Mouse (Mus musculus): ENCODE measurements at regions not wholly inside any gene's neighbourhood (a gene's known extent, or its start where the extent isn't known, plus 50 kb on each side); places are given as distances from the start of the nearest gene placed in this dataset.

- no peak for DNase-seq (ENCODE audit: low read depth, low spot score)
Measured at GRCm38 (mm10) chr6:66012675-66013074, 60.3 kb downstream of the 4930544G11Rik start.

- no peak for DNase-seq (ENCODE audit: low read depth, low spot score)
Measured at GRCm38 (mm10) chr6:66023531-66023930, 71.1 kb downstream of the 4930544G11Rik start.

- no peak for DNase-seq (ENCODE audit: low read depth, low spot score)
Measured at GRCm38 (mm10) chr6:66036789-66037188, 84.4 kb downstream of the 4930544G11Rik start.

- no peak for DNase-seq (ENCODE audit: low read depth, low spot score)
Measured at GRCm38 (mm10) chr6:66051852-66052251, 99.4 kb downstream of the 4930544G11Rik start.

- no peak for DNase-seq (ENCODE audit: low read depth, low spot score)
Measured at GRCm38 (mm10) chr6:66052386-66052785, 100.0 kb downstream of the 4930544G11Rik start.

- DNase-seq (ENCODE audit: low read depth, low spot score): no peak
Measured at GRCm38 (mm10) chr6:66053197-66053596, 100.8 kb downstream of the 4930544G11Rik start.

- DNase-seq (ENCODE audit: low read depth, low spot score): no peak
Measured at GRCm38 (mm10) chr6:66068874-66069273, 116.5 kb downstream of the 4930544G11Rik start.

GRCm38 (mm10) chr6:66077445-66077844 is 125.0 kb downstream of the 4930544G11Rik start:
- DNase-seq (ENCODE audit: low read depth, low spot score): no peak

GRCm38 (mm10) chr6:66078769-66079168 is 126.4 kb downstream of the 4930544G11Rik start:
- no peak for DNase-seq (ENCODE audit: low read depth, low spot score)

- DNase-seq (ENCODE audit: low read depth, low spot score): no peak
Measured at GRCm38 (mm10) chr6:66101555-66102071, 149.2 kb downstream of the 4930544G11Rik start.

GRCm38 (mm10) chr6:66114366-66114765 is 162.0 kb downstream of the 4930544G11Rik start:
- DNase-seq (ENCODE audit: low read depth, low spot score): no peak

GRCm38 (mm10) chr6:66121479-66122183 is 169.2 kb downstream of the 4930544G11Rik start:
- DNase-seq (ENCODE audit: low read depth, low spot score): peak; percentile 9

- no peak for DNase-seq (ENCODE audit: low read depth, low spot score)
Measured at GRCm38 (mm10) chr6:66124292-66124691, 171.9 kb downstream of the 4930544G11Rik start.

GRCm38 (mm10) chr6:66151786-66152185 is 199.4 kb downstream of the 4930544G11Rik start:
- no peak for DNase-seq (ENCODE audit: low read depth, low spot score)

- no peak for DNase-seq (ENCODE audit: low read depth, low spot score)
Measured at GRCm38 (mm10) chr6:66154831-66155230, 202.4 kb downstream of the 4930544G11Rik start.

- no peak for DNase-seq (ENCODE audit: low read depth, low spot score)
Measured at GRCm38 (mm10) chr6:66160805-66161204, 208.4 kb downstream of the 4930544G11Rik start.

GRCm38 (mm10) chr6:66168913-66169312 is 216.5 kb downstream of the 4930544G11Rik start:
- DNase-seq (ENCODE audit: low read depth, low spot score): no peak

- DNase-seq (ENCODE audit: low read depth, low spot score): no peak
Measured at GRCm38 (mm10) chr6:66197990-66198389, 245.6 kb downstream of the 4930544G11Rik start.

- DNase-seq (ENCODE audit: low read depth, low spot score): no peak
Measured at GRCm38 (mm10) chr6:66200136-66200790, 247.9 kb downstream of the 4930544G11Rik start.

- DNase-seq (ENCODE audit: low read depth, low spot score): no peak
Measured at GRCm38 (mm10) chr6:66206197-66206925, 254.0 kb downstream of the 4930544G11Rik start.

- no peak for DNase-seq (ENCODE audit: low read depth, low spot score)
Measured at GRCm38 (mm10) chr6:66217543-66217942, 265.1 kb downstream of the 4930544G11Rik start.

Data from retina, adult 2 months (tissue).